Mouse (Mus musculus) brain, embryonic 14.5 days (tissue): ENCODE data around the gene Gm10719.
"Not testable (repeated sequence)": the region's sequence is repeated elsewhere in the genome, so short reads cannot be mapped to it uniquely, and the experiment has no call there.

ENCODE experiments used
- CTCF ChIP-seq: fragments of 200-500 bp; IDR thresholded peaks from 2 replicates; pipeline ENCODE4 v1.5.1; 2012; ENCODE audit warnings: inconsistent platforms, mild to moderate bottlenecking, moderate library complexity, borderline replicate concordance; ENCODE audit not compliant: insufficient read depth, insufficient read length; ENCODE audit errors: extremely low read depth
- POLR2A ChIP-seq: fragments of 200-500 bp; IDR thresholded peaks from 2 replicates; pipeline ENCODE4 v1.6.1; 2012; ENCODE audit warnings: mild to moderate bottlenecking, inconsistent platforms, borderline replicate concordance; ENCODE audit not compliant: poor library complexity, insufficient read depth, insufficient read length, severe bottlenecking; ENCODE audit errors: extremely low read depth

- TF ChIP-seq POLR2A, CTCF: not testable (repeated sequence)
Observed at GRCm38 (mm10) chr9:3030677-3031318, 13.6 kb downstream of the Gm10719 start.
